Mouse (Mus musculus) forebrain, embryonic 11.5 days (tissue): ENCODE measurements around the gene Rpp14. TPM values are rescaled to one million over a fixed set of nuclear protein-coding genes. Genes with fewer than 3 reads are reported as not detected.
"Not testable (repeated sequence)": the region's sequence is repeated elsewhere in the genome, so short reads cannot be mapped to it uniquely, and the experiment has no call there.

ENCODE experiments used
- ATAC-seq: fragments of 200-750 bp; cut with Nextera tagmentation; replicated peaks from 2 replicates; pipeline ENCODE4 v1.8.0; 2017; ENCODE audit warnings: moderate TSS enrichment; ENCODE audit not compliant: low FRiP score
- DNase-seq: peaks from one replicate; pipeline ENCODE4 v3.0.0-alpha.2; 2017; ENCODE audit warnings: low spot score
- H3K27ac ChIP-seq: fragments of 300-500 bp; sonication (generic); 2 replicates; pipeline ENCODE4 v1.5.1; 2014; ENCODE audit warnings: low read depth, low read length
- H3K27me3 ChIP-seq: fragments of 300-500 bp; sonication (generic); 2 replicates; pipeline ENCODE4 v1.6.1; 2014; ENCODE audit warnings: mild to moderate bottlenecking, low read length, mixed read lengths; ENCODE audit not compliant: control insufficient read depth, insufficient read depth
- H3K36me3 ChIP-seq: fragments of 300-500 bp; sonication (generic); 2 replicates; pipeline ENCODE4 v1.6.1; 2014; ENCODE audit warnings: mild to moderate bottlenecking, low read length, moderate library complexity, mixed read lengths; ENCODE audit not compliant: control insufficient read depth, insufficient read depth
- H3K4me1 ChIP-seq: fragments of 300-500 bp; sonication (generic); replicated peaks from 2 replicates; pipeline ENCODE4 v1.6.1; 2014; ENCODE audit warnings: low read length, mixed read lengths; ENCODE audit not compliant: control insufficient read depth, insufficient read depth
- H3K4me2 ChIP-seq: fragments of 300-500 bp; sonication (generic); 2 replicates; pipeline ENCODE4 v1.6.1; 2014; ENCODE audit warnings: low read depth, mild to moderate bottlenecking, low read length, moderate library complexity, mixed read lengths; ENCODE audit not compliant: severe bottlenecking
- H3K4me3 ChIP-seq: fragments of 300-500 bp; sonication (generic); 2 replicates; pipeline ENCODE4 v1.5.1; 2014; ENCODE audit warnings: low read depth, low read length
- H3K9ac ChIP-seq: fragments of 300-500 bp; sonication (generic); 2 replicates; pipeline ENCODE4 v1.6.1; 2014; ENCODE audit warnings: low read length
- H3K9me3 ChIP-seq: fragments of 300-500 bp; sonication (generic); 2 replicates; pipeline ENCODE4 v1.6.1; 2016; ENCODE audit warnings: low read length, mixed read lengths; ENCODE audit not compliant: control insufficient read depth
- WGBS: fragments of 180-500 bp; shearing (Covaris S2); extraction: QIAGEN DNeasy Blood & Tissue Kit; methylation state at CpG from one replicate; pipeline ENCODE4 v1.1.7; 2014; 5-methylcytosine and 5-hydroxymethylcytosine counted together
- polyA plus RNA-seq: library from polyadenylated mRNA; unstranded; fragments of >200 nt; fragmentation: Nextera tagmentation; extraction: Ambion mirVana; gene quantifications from 2 replicates; pipeline ENCODE4 v1.2.1, GENCODE M21; 2014

The Rpp14 gene
- polyA plus RNA-seq, 1 experiment from 2014 or later = 69.2 TPM

DNA sequence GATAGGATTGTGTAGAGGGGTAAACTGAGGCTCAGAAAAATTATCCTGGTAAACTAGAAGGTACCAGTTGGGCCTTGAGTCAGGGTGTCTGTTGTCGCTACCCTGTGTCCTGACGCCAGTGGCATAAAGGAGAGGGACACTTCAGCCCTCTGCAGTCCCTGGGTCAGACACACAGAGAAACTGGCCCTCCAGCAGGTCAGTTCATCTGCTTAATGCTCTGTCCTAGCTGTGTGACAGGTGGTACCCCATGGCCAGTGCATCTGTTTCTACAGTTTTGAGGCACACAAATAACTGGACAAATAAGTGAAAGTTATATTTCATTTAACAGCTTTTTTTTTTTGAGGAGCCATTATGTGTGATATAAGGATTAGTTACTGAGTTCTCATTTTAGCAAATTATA lies 33.4 kb downstream of the Rpp14 start:
- Histone ChIP-seq H3K4me2 (no peak overlapping the region), H3K4me1 (no peaks in the 10 kb centered on the region), H3K9ac (no peak overlapping the region), H3K36me3 (no peaks in the 10 kb centered on the region), H3K27me3 (no peaks in the 10 kb centered on the region), H3K27ac (no peak overlapping the region), H3K4me3 (no peak overlapping the region), H3K9me3 (no peaks in the 10 kb centered on the region)
- no peak for DNase-seq
- no peak for ATAC-seq
- WGBS = 87% methylated on average over 2 of the region's 2 CpGs

- Histone ChIP-seq H3K27ac (no peak overlapping the region), H3K4me1 (no peaks in the 10 kb centered on the region), H3K9me3 (no peaks in the 10 kb centered on the region), H3K4me3 (no peak overlapping the region), H3K36me3 (no peaks in the 10 kb centered on the region), H3K9ac (no peak overlapping the region), H3K27me3 (no peaks in the 10 kb centered on the region), H3K4me2 (no peak overlapping the region)
- DNase-seq = no peak
- no peak for ATAC-seq
- WGBS = 74% methylated on average over 3 of the region's 3 CpGs
These were observed 34.1 kb downstream of the Rpp14 start for GRCm38 (mm10) chr14:8114306-8114705.

GRCm38 (mm10) chr14:8114756-8115155 lies 34.6 kb downstream of the Rpp14 start:
- H3K9ac ChIP-seq = no peak overlapping the region
- no peaks in the 10 kb centered on the region for H3K27me3 ChIP-seq
- DNase-seq (no peak), ATAC-seq (no peak)
- WGBS = 85% methylated on average over 1 of the region's 1 CpGs
- no peak overlapping the region for H3K4me2 ChIP-seq
- no peaks in the 10 kb centered on the region for H3K4me1 ChIP-seq
- no peaks in the 10 kb centered on the region for H3K36me3 ChIP-seq
- no peak overlapping the region for H3K27ac ChIP-seq
- H3K9me3 ChIP-seq = no peaks in the 10 kb centered on the region
- H3K4me3 ChIP-seq = no peak overlapping the region

GRCm38 (mm10) chr14:8115772-8116171 lies 35.6 kb downstream of the Rpp14 start:
- Histone ChIP-seq H3K4me2 (no peak overlapping the region), H3K27ac (no peak overlapping the region), H3K9ac (no peak overlapping the region), H3K9me3 (no peaks in the 10 kb centered on the region), H3K4me3 (no peak overlapping the region), H3K27me3 (no peaks in the 10 kb centered on the region), H3K4me1 (no peaks in the 10 kb centered on the region), H3K36me3 (no peaks in the 10 kb centered on the region)
- WGBS = 92% methylated on average over 4 of the region's 4 CpGs
- ATAC-seq = no peak
- DNase-seq = no peak

DNA sequence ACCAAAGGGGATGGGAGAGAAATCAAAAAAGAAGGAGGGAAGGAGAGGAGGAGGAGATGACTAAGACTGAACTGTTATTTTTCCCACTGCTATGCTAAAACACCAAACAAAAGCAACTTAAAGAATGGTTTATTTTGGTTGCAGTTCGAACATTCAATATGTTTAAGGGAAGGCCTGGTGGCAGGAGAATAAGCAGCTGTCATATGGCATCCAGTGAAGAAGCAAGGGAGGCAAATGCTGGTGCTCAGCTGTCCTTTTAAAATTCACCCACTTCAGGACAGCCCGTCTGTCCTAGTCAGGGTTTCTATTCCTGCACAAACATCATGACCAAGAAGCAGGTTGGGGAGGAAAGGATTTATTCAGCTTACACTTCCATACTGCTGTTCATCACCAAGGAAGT lies 37.2 kb downstream of the Rpp14 start:
- no peak overlapping the region for H3K9ac ChIP-seq
- DNase-seq (no peak), ATAC-seq (no peak)
- H3K27me3 ChIP-seq = no peaks in the 10 kb centered on the region
- no peak overlapping the region for H3K4me2 ChIP-seq
- no peaks in the 10 kb centered on the region for H3K4me1 ChIP-seq
- no peak overlapping the region for H3K27ac ChIP-seq
- 85% methylated on average over 2 of the region's 2 CpGs for WGBS
- H3K9me3 ChIP-seq = no peaks in the 10 kb centered on the region
- H3K36me3 ChIP-seq = no peaks in the 10 kb centered on the region
- H3K4me3 ChIP-seq = no peak overlapping the region

- 85% methylated on average over 5 of the region's 5 CpGs for WGBS
- Histone ChIP-seq H3K27me3 (no peaks in the 10 kb centered on the region), H3K36me3 (no peaks in the 10 kb centered on the region), H3K9ac (no peak overlapping the region), H3K4me1 (no peaks in the 10 kb centered on the region), H3K4me2 (no peak overlapping the region), H3K4me3 (no peak overlapping the region), H3K27ac (no peak overlapping the region), H3K9me3 (no peaks in the 10 kb centered on the region)
- ATAC-seq (no peak), DNase-seq (no peak)
These were observed 39.3 kb downstream of the Rpp14 start for GRCm38 (mm10) chr14:8119454-8119853.

DNA sequence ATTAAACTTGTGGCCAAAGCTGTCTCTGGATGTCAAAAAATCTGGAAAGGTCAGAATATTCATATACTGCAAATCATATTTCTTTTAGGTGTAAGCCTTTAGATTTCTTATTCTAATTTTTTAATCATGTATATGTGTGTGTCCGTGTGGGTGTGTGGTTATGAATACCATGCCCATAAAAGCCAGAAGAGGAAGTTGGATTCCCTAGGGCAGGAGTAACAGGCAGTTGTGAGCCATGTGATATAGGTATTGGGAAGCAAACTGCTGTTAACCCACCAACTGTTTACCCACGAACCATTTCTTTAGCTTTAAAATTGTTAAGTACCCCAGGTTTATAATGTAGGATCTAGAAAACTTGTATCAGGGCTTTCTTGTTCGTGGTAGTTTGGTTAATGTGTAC lies 39.7 kb downstream of the Rpp14 start:
- Histone ChIP-seq H3K36me3 (no peaks in the 10 kb centered on the region), H3K27ac (no peak overlapping the region), H3K9ac (no peak overlapping the region), H3K27me3 (no peaks in the 10 kb centered on the region), H3K4me2 (no peak overlapping the region), H3K4me3 (no peak overlapping the region), H3K4me1 (no peaks in the 10 kb centered on the region), H3K9me3 (no peaks in the 10 kb centered on the region)
- ATAC-seq (no peak), DNase-seq (no peak)
- whole genome bisulfite sequencing = 83% methylated on average over 3 of the region's 3 CpGs

GRCm38 (mm10) chr14:8123141-8123540 lies 43.0 kb downstream of the Rpp14 start:
- Histone ChIP-seq H3K9ac (no peak overlapping the region), H3K27ac (no peak overlapping the region), H3K4me3 (no peak overlapping the region), H3K4me1 (no peaks in the 10 kb centered on the region), H3K36me3 (no peaks in the 10 kb centered on the region), H3K4me2 (no peak overlapping the region), H3K27me3 (no peaks in the 10 kb centered on the region), H3K9me3 (no peaks in the 10 kb centered on the region)
- DNase-seq (no peak), ATAC-seq (no peak)
- 93% methylated on average over 7 of the region's 7 CpGs for WGBS

- 95% methylated on average over 10 of the region's 10 CpGs for WGBS
- not testable (repeated sequence) for H3K9ac ChIP-seq, H3K9me3 ChIP-seq, H3K27me3 ChIP-seq, ATAC-seq, H3K4me3 ChIP-seq, H3K4me1 ChIP-seq, H3K36me3 ChIP-seq, H3K4me2 ChIP-seq, DNase-seq, H3K27ac ChIP-seq
These were observed 43.4 kb downstream of the Rpp14 start for GRCm38 (mm10) chr14:8123611-8124010.
